Mouse (Mus musculus): ENCODE measurements at regions not wholly inside any gene's neighbourhood (a gene's known extent, or its start where the extent isn't known, plus 50 kb on each side); places are given as distances from the start of the nearest gene placed in this dataset.

DNA sequence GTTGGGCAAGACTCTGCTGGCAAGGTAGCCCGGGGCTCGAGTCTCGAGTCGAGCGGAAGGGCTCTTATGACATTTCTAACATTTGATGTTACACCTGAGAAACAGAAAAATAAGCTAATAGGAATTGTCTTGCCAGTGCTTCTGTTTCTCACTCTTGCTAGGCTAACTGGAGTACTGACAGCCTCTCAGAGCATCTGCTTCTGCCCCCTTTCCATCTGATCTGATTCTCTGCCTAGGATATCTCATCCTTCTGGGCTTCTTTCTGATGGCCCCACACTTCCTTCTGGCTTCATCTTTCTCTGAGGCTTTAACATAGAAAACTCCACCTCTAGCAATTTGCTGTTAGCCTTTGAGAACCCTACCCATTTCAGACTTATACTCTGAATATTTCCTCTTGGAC is 95.0 kb upstream of the Arhgef9 start:
- no peak for TF ChIP-seq TCF12 (IDR thresholded peaks at IDR 0.05; ENCODE audit: low read depth, low read length)
- TF ChIP-seq PAX5 (IDR thresholded peaks at IDR 0.05; ENCODE audit: low read length): no peak
- TF ChIP-seq CTCF (conservative IDR thresholded peaks at IDR 0.05 in 1 of 2, IDR thresholded peaks at IDR 0.05 in 1 of 2; ENCODE audit: low read depth in 2 of 2, low read length in 2 of 2): no peak
- TF ChIP-seq POLR2A (IDR thresholded peaks at IDR 0.05; ENCODE audit: low read depth, low read length): no peak
- no peak for TF ChIP-seq TBP (conservative IDR thresholded peaks at IDR 0.05; ENCODE audit: low read depth, low read length)
- no peak for TF ChIP-seq E2F4 (IDR thresholded peaks at IDR 0.05; ENCODE audit: insufficient replicate concordance, low read depth, low read length)
- no peak for TF ChIP-seq POLR2AphosphoS2 (IDR thresholded peaks at IDR 0.05; ENCODE audit: low read depth, low read length)
- TF ChIP-seq ZMIZ1 (IDR thresholded peaks at IDR 0.05; ENCODE audit: low read depth, low read length): no peak
- no peak for TF ChIP-seq NRF1 (IDR thresholded peaks at IDR 0.05; ENCODE audit: low read depth, low read length)
